Mouse (Mus musculus) spleen, adult 18-20 months (tissue): ENCODE measurements around the gene D430019H16Rik.

Experiments
- DNase-seq, 2 experiments: peaks; one replicate each; pipeline ENCODE4 v3.0.0; 2022; ENCODE audit warnings: mixed read lengths in 2 of 2

The D430019H16Rik gene

DNA sequence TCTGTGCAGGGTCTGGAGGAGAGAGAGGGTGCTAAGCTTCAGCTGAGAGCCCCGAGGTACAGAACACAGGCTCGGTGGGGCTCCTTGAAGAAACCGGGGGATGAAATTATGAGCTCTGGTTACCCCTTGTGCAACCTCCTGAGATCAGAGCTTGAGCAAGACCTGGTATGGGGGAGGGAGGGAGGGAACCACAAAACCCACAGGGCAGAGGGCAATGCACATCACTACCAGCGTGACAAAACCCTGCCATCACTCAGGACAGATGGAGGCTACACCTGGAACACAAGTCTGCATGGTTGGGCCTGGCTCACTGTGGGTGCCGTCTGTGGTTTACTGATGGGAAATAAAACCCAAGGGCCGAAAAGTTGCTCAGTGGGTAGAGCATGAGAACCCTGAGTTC is 37.1 kb downstream of the D430019H16Rik start:
- DNase-seq, result no peak

DNA sequence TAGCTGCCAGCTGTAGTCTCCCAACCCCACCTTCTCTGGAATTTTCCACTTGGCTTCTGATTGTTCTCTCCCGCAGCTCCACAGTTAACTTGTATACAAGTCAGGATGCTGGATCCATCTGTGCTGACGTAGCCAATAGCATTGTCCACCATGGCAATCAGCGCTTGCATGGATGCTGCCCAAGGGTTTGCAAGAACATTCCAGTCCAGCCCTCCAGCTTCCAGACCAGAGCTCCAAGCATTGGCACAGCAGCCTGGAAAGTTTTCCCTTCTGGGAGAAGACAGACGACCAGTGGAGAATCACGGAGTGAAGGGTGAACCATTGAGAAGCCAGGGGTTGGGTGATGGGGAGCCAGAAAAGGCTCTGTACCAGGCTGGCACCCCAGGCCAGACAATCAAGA is 41.1 kb downstream of the D430019H16Rik start:
- no peak for DNase-seq

DNA sequence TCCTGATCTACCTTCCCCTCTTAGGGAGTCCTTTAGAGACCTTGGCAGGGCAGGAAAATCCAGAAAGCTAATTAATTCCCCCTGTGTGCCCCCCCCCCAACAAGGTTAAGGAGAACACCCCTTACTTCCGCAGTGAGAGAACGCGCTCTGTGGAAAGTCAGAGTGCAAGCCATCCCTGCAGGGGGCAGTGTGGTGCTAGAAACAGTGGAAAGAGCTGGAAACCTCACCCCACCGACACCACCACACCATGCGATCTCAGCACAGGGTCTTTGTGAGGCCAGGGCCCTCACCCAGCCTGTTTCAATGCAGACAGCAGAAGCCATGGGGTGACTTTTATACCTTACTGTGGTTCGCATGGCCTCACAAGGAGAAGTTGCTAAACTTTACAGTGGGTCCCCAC is 44.2 kb downstream of the D430019H16Rik start:
- DNase-seq, result peak in 1 of 2 experiments; percentile 44

DNA sequence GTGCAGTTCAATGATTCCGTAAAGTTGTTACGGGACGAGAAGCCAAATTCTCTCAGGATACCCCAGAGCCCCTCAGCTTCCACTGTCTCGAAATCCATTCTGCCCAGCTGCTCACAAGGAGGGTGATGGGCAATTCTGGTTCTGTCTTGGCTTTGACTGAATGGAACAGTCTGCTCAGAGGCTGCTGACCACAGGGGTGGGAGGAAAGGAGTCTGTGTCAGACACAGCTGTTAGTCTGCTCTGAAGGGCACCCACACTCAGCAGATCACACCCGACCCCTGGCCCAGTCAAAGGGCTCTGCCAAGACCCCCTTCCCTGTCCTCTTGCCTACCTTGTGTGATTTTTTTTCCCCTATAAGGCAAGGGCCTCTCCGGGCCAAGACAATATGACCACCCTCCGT is 44.8 kb downstream of the D430019H16Rik start:
- DNase-seq, result no peak

DNA sequence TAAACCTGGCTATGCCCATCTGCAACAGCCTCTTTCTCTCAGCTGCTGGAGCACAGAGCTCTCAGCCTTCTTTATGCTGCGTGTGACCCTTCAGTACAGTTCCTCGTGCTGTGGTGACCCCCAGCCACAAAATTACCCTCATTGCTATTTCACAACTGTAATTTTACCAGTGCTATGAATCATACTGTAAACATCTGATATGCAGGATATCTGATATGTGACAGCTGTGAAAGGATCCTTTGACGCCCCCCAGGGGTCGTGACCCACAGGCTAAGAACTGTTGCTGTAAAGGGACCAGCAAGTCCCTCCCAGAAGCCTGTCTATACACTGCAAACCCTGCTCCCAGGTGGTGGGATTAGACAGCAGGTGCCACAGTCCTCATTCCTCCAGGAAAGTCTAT is 45.2 kb downstream of the D430019H16Rik start:
- DNase-seq, result no peak

DNA sequence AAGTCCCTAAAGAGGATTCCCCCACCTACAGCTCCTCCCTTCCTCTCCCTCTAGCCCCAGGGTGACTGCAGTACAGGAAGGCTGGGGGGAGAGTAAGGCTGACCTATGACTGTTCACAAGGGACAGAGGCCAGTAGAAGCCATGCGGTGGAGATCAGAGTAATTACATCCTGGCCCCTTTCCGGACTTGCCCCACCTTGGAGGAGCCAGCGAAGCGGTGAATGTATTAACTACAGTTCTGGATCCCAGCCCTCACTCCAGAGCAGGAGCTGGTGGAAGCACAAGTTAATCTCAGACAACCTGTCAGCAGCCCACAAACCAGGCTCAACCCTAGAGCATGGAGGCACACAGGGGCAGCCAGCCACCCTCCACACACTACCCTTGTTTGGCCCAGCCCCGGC is 47.3 kb downstream of the D430019H16Rik start:
- DNase-seq, result no peak

DNA sequence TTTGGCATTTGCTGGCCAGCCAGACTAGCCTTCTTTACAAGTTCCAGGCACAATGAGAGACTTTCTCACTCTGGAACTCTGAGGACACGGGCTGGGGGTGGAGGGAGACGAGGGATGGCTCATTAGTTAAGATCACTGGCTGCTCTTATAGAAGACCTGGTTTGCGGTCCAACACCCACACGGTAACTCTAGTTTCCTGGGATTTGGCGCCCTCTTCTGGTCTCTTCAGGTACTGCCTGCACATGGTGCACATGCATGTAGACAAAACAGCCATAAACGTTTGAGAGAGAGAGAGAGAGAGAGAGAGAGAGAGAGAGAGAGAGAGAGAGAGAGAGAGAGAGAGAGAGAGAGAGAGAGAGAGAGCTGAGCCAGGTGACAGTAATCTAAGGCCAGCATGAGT is 51.1 kb downstream of the D430019H16Rik start:
- DNase-seq, result no peak

DNA sequence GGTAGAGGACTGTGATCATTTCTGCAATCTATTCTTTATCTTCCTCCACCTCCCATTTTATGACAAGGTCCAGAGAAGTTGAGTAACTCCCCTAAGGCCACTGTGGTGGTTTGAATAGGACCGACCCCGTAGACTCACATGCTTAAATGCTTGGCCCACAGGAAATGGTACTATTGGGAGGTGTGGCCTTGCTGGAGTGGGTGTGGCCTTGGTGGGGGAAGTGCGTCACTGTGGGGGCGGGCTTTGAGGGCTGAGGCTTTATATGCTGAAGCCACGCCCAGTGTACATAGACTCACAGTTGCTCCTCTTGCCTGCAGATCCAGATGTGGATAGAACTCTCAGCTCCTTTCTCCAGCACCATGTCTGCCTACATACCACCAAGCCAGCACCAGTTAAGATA is 57.5 kb downstream of the D430019H16Rik start:
- DNase-seq, result no peak

DNA sequence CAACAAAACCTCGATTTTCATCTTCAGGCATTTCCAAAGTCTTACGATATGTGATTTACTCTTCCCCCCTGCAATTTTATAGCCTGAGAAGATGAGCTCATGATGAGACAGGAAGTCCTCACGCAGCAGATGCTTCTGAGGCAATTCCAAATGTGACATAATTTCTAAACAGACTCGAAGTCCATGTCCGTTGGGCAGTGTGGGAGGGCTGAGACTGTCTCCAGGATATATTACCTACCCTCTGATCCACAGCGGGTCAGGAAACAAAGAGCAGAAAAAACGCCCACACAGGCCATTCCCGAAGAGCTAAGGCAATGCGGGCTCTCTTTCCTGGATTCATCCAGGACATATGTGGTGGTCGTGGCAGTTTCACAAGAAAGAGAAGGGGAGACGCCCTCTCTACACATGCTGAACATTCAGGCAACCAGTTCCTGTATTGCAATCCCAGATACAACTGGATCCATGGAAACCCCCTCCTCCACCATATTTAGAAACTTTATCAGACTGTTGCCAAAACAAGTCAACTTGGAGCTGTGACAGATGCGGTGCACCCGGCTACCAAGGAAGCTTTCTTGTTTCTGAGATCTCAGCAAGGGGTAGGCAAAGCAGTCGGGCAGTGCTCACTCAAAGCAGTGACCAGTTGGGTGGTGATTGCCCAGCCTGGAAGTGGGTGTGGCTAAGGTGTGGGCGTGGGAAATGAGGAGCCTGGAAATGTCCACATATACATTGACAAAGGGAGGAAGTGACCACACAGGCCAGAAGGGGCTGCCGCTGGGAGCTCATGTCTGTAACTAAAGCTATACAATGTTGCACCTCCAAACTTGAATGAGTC is 58.2 kb downstream of the D430019H16Rik start:
- no peak for DNase-seq

DNA sequence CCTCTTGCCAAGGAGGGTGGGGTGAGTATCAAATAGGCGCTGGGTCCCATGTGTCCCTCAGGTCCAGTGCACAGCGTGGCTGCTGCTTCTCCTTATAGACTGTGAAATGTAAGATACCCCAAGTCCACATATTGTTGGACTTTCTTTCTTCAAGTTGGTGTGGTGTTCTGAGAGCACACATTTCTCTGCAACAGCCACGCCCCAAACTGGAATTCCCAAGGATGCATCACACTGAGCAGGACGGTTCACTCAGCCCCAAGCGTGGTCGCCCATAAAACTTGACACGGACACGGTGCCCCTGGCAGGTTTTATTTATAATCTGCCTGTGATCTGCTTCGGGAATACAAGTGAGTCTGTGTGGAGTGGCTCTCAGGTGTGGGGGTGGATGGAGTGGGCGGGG is 60.5 kb downstream of the D430019H16Rik start:
- DNase-seq, result no peak

DNA sequence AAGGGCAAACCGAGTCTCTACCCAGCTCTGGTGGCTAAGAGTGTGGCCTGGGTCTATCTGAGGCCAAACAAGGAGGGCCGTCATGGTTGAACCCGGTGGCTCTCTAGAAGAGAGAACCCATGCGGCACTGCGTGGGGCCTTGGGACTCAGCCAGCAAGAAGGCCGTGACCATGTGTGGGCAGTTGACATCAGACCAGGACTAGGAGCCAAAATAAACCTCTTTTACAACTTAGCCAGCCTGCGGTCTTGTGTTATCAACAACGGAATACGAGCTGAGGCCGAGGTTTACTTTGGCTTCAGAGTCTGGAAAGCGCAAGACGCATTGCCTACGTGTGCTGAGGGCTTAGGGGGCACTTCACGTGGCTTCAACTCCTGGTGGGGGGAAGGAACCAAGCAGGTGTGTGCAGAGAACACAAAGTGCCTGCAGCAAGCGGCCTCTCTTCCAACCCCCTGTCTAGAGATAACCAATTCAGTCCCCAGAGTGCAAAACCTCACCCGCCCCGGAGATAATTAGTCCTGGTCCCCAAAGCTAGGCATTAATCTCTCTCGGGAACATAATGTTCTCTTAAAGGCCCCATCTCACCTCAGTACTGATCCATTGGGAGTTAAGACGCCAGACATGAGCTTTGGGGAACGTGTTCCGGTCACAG is 63.5 kb downstream of the D430019H16Rik start:
- DNase-seq, result no peak

DNA sequence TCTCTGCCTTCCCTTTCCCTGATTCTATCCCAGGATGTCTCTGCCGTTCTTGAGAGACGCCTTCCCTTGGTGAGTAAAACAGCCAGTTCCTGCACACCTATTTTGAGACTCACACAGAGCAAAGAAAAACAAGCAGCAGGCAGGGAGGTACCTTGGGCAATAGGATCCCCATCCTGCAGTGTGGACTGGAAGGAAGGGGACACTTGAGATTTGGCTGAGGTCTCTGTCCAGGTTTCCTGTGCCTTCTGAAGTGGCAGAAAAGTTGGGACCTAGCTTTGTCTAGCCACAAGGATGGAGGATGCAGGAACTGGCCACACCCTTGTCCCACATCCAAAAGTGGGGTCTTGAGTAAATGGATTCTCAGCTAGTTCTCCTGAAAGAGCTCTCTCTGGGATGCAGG is 66.2 kb downstream of the D430019H16Rik start:
- DNase-seq, result no peak

DNA sequence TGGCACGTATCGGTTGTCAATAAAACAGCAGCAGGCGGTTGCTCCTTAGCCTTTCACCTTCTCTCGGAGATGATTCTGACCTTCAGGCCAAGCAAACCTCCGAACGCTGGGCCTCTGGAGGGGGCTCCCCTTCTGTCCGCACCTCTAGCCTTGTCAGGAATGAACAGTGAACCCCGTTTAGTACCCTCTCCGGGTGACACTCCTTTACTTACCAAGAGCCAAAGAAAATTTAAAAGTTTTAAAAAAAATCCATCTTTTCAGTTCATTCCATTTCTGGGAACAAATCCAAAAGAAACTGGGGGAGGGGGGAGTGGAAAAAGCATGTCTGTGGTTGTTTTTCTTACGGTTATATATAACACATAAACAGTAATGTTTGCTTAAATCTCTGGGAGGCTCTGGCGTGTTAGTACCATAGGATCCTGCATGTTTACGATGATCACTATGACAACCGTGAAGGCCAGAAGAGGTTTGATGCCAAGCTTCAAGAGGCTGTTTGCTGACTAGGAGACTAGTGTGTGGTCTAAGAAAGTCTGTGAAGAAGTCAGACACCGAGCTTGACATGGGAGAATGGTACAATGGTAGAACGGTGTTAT is 67.6 kb downstream of the D430019H16Rik start:
- DNase-seq, result no peak

DNA sequence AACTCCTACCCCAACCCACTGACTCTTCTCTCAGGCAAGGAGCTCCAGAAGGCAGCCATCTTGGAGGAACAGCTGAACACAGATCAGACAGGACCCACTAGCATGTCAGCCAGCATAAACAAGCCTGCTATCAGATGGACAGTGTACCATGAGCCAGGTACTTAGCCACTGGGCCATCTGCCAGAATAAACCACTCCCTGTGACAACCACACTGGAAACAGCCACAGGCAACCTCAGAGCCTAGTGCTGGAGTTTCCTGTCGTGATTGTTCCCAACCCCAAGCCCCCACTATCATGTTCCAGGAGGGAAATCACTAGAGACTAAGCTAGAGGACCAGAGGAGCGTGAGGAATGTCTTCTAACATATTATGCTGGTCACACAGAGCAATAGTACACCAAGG is 70.1 kb downstream of the D430019H16Rik start:
- DNase-seq, result no peak

DNA sequence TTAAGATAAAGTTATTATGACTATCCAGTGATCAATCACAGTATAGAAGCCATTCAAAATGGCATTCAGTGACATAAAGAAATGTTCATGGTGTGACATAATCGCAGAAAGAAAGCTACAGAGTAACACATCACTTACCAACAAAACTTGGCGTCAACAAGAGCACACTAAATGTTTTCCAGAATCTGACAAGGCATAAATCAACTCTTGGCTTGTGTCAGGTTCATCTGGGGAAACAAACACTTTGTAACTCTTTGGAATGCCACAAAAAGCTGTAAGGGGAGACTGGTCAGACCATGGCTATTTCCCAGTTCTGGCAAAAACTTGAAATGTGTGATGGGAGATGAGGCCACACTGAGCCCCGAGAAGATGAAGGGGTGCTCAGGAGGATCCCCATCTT is 72.5 kb downstream of the D430019H16Rik start:
- DNase-seq, result no peak

DNA sequence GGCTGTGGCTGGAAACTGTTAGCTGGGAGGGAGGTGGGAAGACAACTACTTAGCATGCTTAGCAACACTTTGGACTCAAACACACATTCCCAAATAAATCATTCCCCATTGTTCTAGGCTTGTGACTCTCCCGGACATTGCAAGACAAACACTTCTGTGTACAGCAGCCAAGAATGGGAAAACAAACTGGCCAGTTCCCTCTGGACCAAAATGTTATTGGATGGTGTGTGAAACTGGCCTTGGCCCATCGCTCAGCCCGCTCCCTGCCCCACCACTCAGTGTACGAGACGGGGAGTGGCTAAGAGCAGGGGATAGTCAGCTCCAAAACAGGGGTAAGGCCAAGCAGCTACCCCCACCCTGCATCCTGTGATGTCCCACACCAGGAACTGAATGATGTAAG is 73.2 kb downstream of the D430019H16Rik start:
- no peak for DNase-seq

DNA sequence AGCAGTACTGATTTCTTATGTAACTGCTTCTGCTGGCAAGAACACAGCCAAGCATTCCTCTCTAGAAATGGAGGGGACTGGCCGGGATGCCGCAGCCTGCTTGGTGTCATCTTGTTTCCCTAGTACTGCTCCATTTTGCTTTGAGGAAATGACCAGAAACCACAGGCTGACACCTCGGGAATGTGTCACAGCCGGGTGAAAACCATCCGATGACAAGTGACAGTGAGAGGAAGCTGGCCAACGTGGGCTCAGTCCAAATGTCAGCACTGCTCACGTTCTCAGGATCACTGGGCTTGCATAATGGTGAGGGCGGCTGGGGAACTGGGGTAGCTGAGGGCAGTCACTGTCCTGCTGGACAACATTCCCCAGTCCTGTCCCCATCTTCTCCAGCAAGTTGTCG is 75.9 kb downstream of the D430019H16Rik start:
- DNase-seq, result no peak

DNA sequence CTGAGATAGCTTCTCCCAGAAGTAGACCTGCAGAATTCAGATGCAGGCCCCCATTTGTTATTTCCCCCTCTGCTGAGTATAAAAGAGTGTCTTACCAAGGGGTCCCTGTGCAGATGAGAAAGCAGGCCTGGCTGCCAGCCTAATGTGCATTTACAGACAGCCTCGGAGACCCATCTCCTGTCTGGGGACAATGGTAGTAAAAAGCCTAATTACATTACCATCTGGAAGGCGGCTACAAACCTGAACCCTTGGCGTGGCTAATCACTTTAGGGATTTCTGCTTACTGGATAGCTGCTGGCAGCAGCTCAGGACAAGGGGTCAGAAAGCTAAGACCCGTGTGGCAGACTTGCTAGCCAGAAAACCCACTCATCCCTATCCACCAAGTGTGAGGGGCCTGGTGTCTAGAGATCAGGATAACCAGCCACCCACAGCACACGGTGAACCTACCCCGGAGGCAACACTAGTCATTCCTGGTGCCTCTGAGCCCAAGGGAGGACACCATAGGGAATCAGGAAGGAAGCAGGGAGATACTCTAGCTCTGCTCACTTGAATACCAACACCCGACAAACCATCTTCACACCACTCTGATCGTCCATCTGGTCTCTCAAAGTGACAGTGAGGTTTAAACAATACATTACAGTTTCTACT is 78.2 kb downstream of the D430019H16Rik start:
- DNase-seq, result no peak

DNA sequence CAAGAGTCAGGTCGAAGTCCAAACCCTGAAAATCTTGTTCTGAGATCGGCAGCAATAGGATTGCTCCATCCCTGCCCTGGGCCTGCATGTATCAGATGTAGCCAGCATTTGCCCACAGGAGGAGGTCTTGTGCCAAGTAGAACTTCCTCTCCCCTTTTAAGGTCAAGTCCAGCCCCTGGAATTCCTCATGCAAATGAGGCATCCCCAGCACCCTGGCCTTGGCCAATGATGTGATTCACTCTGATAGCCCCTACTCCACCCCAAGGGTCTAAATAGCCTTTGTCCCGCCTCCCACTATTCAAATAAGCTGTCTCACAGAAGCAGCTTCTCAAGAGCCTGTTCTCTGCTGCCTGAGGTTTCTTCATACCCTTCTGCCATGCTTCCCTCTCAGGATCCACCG is 81.2 kb downstream of the D430019H16Rik start:
- DNase-seq, result no peak

DNA sequence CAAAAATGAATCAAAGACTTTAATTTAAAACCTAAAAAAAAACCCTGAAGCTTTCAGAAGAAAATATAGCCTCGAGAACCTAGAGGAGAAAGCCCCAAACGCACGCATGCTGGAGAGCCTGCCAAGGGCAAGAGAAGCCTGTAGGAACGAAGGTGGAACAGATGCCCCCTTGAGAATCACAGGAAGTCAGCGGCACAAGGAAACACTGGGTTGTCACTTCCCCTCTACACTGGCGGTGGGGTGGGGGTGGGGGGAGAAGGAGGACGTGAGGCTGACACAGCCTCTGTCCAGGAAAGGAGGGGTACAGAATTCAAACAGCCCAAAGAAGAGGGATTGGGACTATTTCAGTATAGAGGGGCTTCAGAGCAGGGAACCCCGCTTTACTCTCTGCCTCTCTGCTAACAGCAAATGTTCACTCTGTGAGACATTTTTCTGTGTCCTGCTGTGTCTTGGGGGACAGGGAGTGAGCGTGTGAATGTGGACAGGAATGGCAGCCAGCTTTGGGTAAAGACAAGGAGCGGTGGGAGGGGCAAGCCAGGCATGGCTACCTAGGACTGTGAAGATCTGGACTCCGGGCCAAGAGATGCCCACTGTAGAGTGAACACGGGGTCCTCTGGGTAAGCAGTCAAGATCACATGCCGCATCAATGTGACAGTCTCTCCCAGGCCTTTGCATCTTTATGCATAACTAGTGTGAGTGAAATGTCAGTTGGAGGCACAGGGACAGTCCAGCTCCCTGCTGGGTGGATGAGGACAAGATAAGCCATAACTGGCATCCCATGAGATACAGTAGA is 82.5 kb downstream of the D430019H16Rik start:
- no peak for DNase-seq

DNA sequence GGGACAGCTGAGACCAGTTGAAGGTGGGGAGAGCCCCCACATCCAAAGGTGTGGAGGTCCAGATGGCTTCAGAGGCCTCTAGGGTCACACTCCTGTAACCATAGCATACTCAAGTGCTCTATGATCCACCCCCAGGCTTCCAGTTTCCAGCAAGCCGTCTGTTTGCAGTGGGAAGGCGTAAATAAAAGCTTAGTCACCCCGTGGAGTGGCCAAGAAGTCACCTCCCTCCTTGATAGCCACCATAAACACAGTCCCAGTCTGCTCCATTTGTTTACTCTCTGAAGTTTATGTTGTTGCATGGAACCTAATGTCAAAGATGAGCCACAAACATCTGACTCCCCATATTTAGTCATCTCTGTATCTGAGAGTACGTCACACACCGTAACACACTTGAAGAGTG is 83.5 kb downstream of the D430019H16Rik start:
- DNase-seq, result no peak

DNA sequence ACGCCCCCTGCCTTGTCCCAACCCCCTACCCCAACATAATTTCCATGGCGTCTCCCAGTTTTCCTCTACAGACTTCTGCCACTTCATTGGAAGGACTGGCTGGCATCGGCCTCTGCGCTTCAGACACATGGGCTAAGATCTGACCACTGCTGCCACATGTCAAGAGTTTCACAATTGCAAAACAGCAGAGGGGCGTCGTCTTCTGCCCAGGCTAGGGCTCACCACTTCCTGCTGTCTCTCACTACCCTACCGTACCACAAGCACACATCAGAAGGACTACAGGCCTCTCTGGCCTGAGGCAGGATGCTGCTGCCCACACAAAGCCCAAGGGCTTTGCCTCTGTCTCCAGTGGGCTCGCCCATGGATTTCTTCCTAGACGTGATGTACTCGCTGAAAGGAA is 86.0 kb downstream of the D430019H16Rik start:
- no peak for DNase-seq
